Mouse (Mus musculus): ENCODE data around the gene Tnfrsf17.

DNA sequence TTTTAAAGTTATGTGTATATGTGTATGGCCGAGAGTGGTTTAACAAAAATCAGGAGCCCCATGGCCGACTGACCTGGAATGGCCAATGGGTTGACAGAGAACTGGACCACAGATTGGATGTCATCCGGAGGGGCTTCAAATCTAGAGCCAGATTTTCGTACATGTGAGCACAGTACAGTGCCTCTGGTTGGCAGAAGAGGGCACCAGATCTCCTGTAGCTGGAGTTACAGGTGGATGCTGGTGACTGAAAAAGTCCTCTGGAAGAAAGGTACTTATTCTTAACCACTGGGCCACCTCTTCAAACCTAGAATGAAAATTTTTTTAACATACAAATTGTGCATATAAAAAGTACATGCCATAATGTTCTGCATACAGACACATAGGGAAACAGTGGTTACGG is 3.1 kb downstream of the Tnfrsf17 start:
- TF ChIP-seq HCFC1 (IDR thresholded peaks at IDR 0.05; ENCODE audit: low read depth, low read length) (no peak), GATA1 (IDR thresholded peaks at IDR 0.05; ENCODE audit: low read depth, low read length) (no peak), CTCF (IDR thresholded peaks at IDR 0.05 in 2 of 3, conservative IDR thresholded peaks at IDR 0.05 in 1 of 3; ENCODE audit: control insufficient read depth in 1 of 3, insufficient read depth in 1 of 3, low read depth in 2 of 3, low read length in 3 of 3, poor library complexity in 1 of 3, severe bottlenecking in 1 of 3) (no peak; a peak in 1 of 6 replicates), BHLHE40 (IDR thresholded peaks at IDR 0.05; ENCODE audit: borderline replicate concordance, low read depth, low read length) (no peak), POLR2A (IDR thresholded peaks at IDR 0.05; ENCODE audit: control insufficient read depth in 1 of 2, insufficient read depth in 1 of 2, low read depth in 1 of 2, low read length in 2 of 2, poor library complexity in 1 of 2) (no peak), EP300 (IDR thresholded peaks at IDR 0.05; ENCODE audit: low read depth in 1 of 2, low read length in 2 of 2) (no peak), ZNF384 (IDR thresholded peaks at IDR 0.05; ENCODE audit: low read depth, low read length) (no peak), CHD1 (IDR thresholded peaks at IDR 0.05; ENCODE audit: low read depth, low read length) (no peak), MEF2A (IDR thresholded peaks at IDR 0.05; ENCODE audit: extremely low read depth, insufficient replicate concordance, low read depth, low read length, poor library complexity, severe bottlenecking) (no peak)

Data from MEL (cell line).